Mouse (Mus musculus): ENCODE data around the gene Ank3. TPM values are rescaled to one million over a fixed set of nuclear protein-coding genes. Genes with fewer than 3 reads are reported as not detected.

Gene Ank3
- total and polyA plus RNA-seq, 2 experiments from 2014 or later = 60.1 to 239 TPM

GRCm38 (mm10) chr10:69627767-69628166 is 229.2 kb downstream of the Ank3 start:
- WGBS = 66% methylated on average over 3 of the region's 3 CpGs

GRCm38 (mm10) chr10:69628743-69629142 is 230.2 kb downstream of the Ank3 start:
- H3K4me3 ChIP-seq (ENCODE audit: low read length) = no peak overlapping the region
- DNase-seq (ENCODE audit: low spot score) (no peak), ATAC-seq (no peak)
- H3K4me1 ChIP-seq (ENCODE audit: insufficient read depth, low read length) = no peaks in the 10 kb centered on the region
- 52% methylated on average over 6 of the region's 6 CpGs for WGBS
- H3K27me3 ChIP-seq (ENCODE audit: insufficient read depth, low read length) = no peaks in the 10 kb centered on the region
- no peak overlapping the region for H3K9ac ChIP-seq (replicated peaks; ENCODE audit: low read length)
- no peaks in the 10 kb centered on the region for H3K9me3 ChIP-seq (ENCODE audit: low read length)
- TF ChIP-seq CTCF (IDR thresholded peaks at IDR 0.05; ENCODE audit: low read depth) = no peak
- H3K27ac ChIP-seq = no peak overlapping the region
- H3K4me2 ChIP-seq (ENCODE audit: low read depth, low read length) = no peak overlapping the region
- H3K36me3 ChIP-seq (ENCODE audit: insufficient read depth, low read length) = no peaks in the 10 kb centered on the region

More at GRCm38 (mm10) chr10:69627767-69628166, 229.2 kb downstream of the Ank3 start:
- Histone ChIP-seq H3K4me1 (ENCODE audit: insufficient read depth, low read length) (no peaks in the 10 kb centered on the region), H3K4me3 (ENCODE audit: low read length) (no peak overlapping the region), H3K4me2 (ENCODE audit: low read depth, low read length) (no peak overlapping the region), H3K9ac (replicated peaks; ENCODE audit: low read length) (no peak overlapping the region), H3K27ac (no peak overlapping the region), H3K36me3 (ENCODE audit: insufficient read depth, low read length) (no peaks in the 10 kb centered on the region), H3K27me3 (ENCODE audit: insufficient read depth, low read length) (no peaks in the 10 kb centered on the region), H3K9me3 (ENCODE audit: low read length) (no peaks in the 10 kb centered on the region)
- DNase-seq (ENCODE audit: low spot score) (no peak), ATAC-seq (no peak)
- no peak for TF ChIP-seq CTCF (IDR thresholded peaks at IDR 0.05; ENCODE audit: low read depth)

GRCm38 (mm10) chr10:69630802-69631388 is 232.3 kb downstream of the Ank3 start:
- no peak overlapping the region for H3K4me2 ChIP-seq (ENCODE audit: low read depth, low read length)
- H3K27ac ChIP-seq = no peak overlapping the region
- H3K4me3 ChIP-seq (ENCODE audit: low read length) = no peak overlapping the region
- H3K9ac ChIP-seq (replicated peaks; ENCODE audit: low read length) = no peak overlapping the region
- no peaks in the 10 kb centered on the region for H3K27me3 ChIP-seq (ENCODE audit: insufficient read depth, low read length)
- WGBS = 30% methylated on average over 7 of the region's 7 CpGs
- H3K4me1 ChIP-seq (ENCODE audit: insufficient read depth, low read length) = peaks cover 10% of the 10 kb centered on the region
- ATAC-seq (no peak), DNase-seq (ENCODE audit: low spot score) (no peak)
- no peaks in the 10 kb centered on the region for H3K9me3 ChIP-seq (ENCODE audit: low read length)
- no peak for TF ChIP-seq CTCF (IDR thresholded peaks at IDR 0.05; ENCODE audit: low read depth)
- no peaks in the 10 kb centered on the region for H3K36me3 ChIP-seq (ENCODE audit: insufficient read depth, low read length)

GRCm38 (mm10) chr10:69632885-69633284 is 234.3 kb downstream of the Ank3 start:
- ATAC-seq = no peak
- Histone ChIP-seq H3K36me3 (ENCODE audit: insufficient read depth, low read length) (no peaks in the 10 kb centered on the region), H3K4me3 (ENCODE audit: low read length) (no peak overlapping the region), H3K27me3 (ENCODE audit: insufficient read depth, low read length) (no peaks in the 10 kb centered on the region), H3K9me3 (ENCODE audit: low read length) (no peaks in the 10 kb centered on the region), H3K9ac (replicated peaks; ENCODE audit: low read length) (no peak overlapping the region), H3K27ac (no peak overlapping the region), H3K4me2 (ENCODE audit: low read depth, low read length) (no peak overlapping the region), H3K4me1 (ENCODE audit: insufficient read depth, low read length) (peaks cover 14% of the 10 kb centered on the region)
- WGBS = 77% methylated on average over 8 of the region's 8 CpGs
- no peak for DNase-seq (ENCODE audit: low spot score)
- TF ChIP-seq CTCF (IDR thresholded peaks at IDR 0.05; ENCODE audit: low read depth) = no peak

GRCm38 (mm10) chr10:69634891-69635290 is 236.3 kb downstream of the Ank3 start:
- DNase-seq (ENCODE audit: low spot score) = peak; percentile 36
- Histone ChIP-seq H3K27me3 (ENCODE audit: insufficient read depth, low read length) (no peaks in the 10 kb centered on the region), H3K36me3 (ENCODE audit: insufficient read depth, low read length) (no peaks in the 10 kb centered on the region), H3K4me3 (ENCODE audit: low read length) (no peak overlapping the region), H3K4me1 (ENCODE audit: insufficient read depth, low read length) (peaks cover 14% of the 10 kb centered on the region), H3K9me3 (ENCODE audit: low read length) (no peaks in the 10 kb centered on the region), H3K9ac (replicated peaks; ENCODE audit: low read length) (no peak overlapping the region), H3K4me2 (ENCODE audit: low read depth, low read length) (no peak overlapping the region), H3K27ac (0 out of 2 replicates have a peak overlapping the region, but pooled peaks have one; percentile 36)
- ATAC-seq = no peak
- WGBS = 46% methylated on average over 5 of the region's 5 CpGs
- TF ChIP-seq CTCF (IDR thresholded peaks at IDR 0.05; ENCODE audit: low read depth) = no peak

- Histone ChIP-seq H3K27ac (no peak overlapping the region), H3K4me2 (ENCODE audit: low read depth, low read length) (no peak overlapping the region), H3K4me1 (ENCODE audit: insufficient read depth, low read length) (peaks cover 14% of the 10 kb centered on the region), H3K9me3 (ENCODE audit: low read length) (no peaks in the 10 kb centered on the region), H3K9ac (replicated peaks; ENCODE audit: low read length) (no peak overlapping the region), H3K4me3 (ENCODE audit: low read length) (no peak overlapping the region), H3K27me3 (ENCODE audit: insufficient read depth, low read length) (no peaks in the 10 kb centered on the region), H3K36me3 (ENCODE audit: insufficient read depth, low read length) (no peaks in the 10 kb centered on the region)
- TF ChIP-seq CTCF (IDR thresholded peaks at IDR 0.05; ENCODE audit: low read depth) = no peak
- ATAC-seq (no peak), DNase-seq (ENCODE audit: low spot score) (no peak)
- WGBS = 39% methylated on average over 11 of the region's 11 CpGs
These were observed 237.5 kb downstream of the Ank3 start for GRCm38 (mm10) chr10:69635910-69636656.

GRCm38 (mm10) chr10:69639138-69639537 is 240.6 kb downstream of the Ank3 start:
- 91% methylated on average over 6 of the region's 6 CpGs for WGBS

More at GRCm38 (mm10) chr10:69639138-69639537, 240.6 kb downstream of the Ank3 start:
- Histone ChIP-seq H3K4me2 (ENCODE audit: low read depth, low read length) (no peak overlapping the region), H3K27ac (no peak overlapping the region), H3K36me3 (ENCODE audit: insufficient read depth, low read length) (no peaks in the 10 kb centered on the region), H3K27me3 (ENCODE audit: insufficient read depth, low read length) (no peaks in the 10 kb centered on the region), H3K9me3 (ENCODE audit: low read length) (no peaks in the 10 kb centered on the region), H3K4me3 (ENCODE audit: low read length) (no peak overlapping the region), H3K9ac (replicated peaks; ENCODE audit: low read length) (no peak overlapping the region), H3K4me1 (ENCODE audit: insufficient read depth, low read length) (peaks cover 14% of the 10 kb centered on the region)
- no peak for DNase-seq (ENCODE audit: low spot score)
- peak; percentile 38 for TF ChIP-seq CTCF (IDR thresholded peaks at IDR 0.05; ENCODE audit: low read depth)
- no peak for ATAC-seq
